12 mouse cellular contexts compared by ENCODE assay signal in the genomic region with DNA sequence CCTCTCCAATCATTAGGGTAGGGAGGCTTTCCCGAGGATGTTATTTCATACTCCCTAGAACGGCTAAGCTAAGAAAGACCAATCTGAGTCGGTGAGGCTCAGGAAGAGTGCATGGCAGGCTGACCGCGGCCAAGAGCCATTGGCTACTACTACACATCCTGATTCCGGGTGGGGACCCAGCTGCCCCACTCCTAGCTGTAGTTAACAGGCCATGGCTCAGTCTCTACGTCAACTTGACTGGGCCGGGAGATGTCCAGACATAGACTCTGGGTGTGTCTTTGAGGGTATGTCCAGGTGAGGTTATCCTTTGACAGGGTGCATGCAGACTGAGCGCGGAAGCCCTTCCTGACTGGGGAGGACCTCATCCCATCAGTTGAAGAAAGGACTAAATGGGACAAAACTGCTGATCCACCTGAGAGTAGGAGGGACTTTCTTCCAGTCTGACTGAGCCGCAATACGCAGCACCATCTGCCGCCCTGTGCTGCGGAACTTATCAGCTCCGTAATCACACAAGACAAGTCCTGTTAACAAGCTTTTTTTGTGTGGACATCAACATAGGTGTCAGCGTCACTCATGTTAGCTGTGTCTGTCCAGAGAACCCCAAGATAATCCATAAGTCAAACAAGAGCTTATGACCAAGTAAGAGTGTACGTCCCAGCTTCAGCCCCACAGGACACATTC. TPM values are rescaled to one million over a fixed set of nuclear protein-coding genes. Genes with fewer than 3 reads are reported as not detected.
DNase-seq lines count a peak whose midpoint lies in the region; ATAC-seq and TF ChIP-seq lines count a peak whose summit lies in the region.
"Had no signal": no experiment of that assay in that cellular context is flagged by ENCODE, and none has a peak within 500 bp of the region (broad histone marks: within the 10 kb centered on the region; RNA-seq: fewer than 3 reads in every experiment).

No protein-coding gene starts in this region.

- H3K4me2 ChIP-seq in heart, embryonic 13.5 days: peak overlapping the region; percentile 18; the same call in 1 of the 2 replicates
- peak overlapping the region; percentile 31 for H3K4me2 ChIP-seq in lung, embryonic 14.5 days
- H3K4me2 ChIP-seq in limb, embryonic 13.5 days (replicated peaks): no peak overlapping the region

- 72% methylated on average over 17 of the region's 17 CpGs for WGBS in heart, embryonic 13.5 days
- 82% methylated on average over 17 of the region's 17 CpGs for WGBS in lung, embryonic 14.5 days
- 76% methylated on average over 17 of the region's 17 CpGs for WGBS in lung, adult 2 months
- WGBS in embryonic facial prominence, embryonic 10.5 days: 89% methylated on average over 17 of the region's 17 CpGs
- 90% methylated on average over 17 of the region's 17 CpGs for WGBS in limb, embryonic 13.5 days

- no peak overlapping the region for H3K4me3 ChIP-seq in heart, embryonic 13.5 days
- H3K4me3 ChIP-seq in lung, embryonic 14.5 days (ENCODE audit: low read depth, low read length): no peak overlapping the region
- no peak overlapping the region for H3K4me3 ChIP-seq in lung, adult 2 months (replicated peaks; ENCODE audit: extremely low read depth, low read depth, low read length)
- no peak overlapping the region for H3K4me3 ChIP-seq in embryonic facial prominence, embryonic 10.5 days
- no peak overlapping the region for H3K4me3 ChIP-seq in limb, embryonic 13.5 days
- H3K4me3 ChIP-seq: left cerebral cortex, adult 2 months had no signal

- no peak for DNase-seq in heart, postnatal 14 days
- DNase-seq in lung, embryonic 14.5 days: no peak
- no peak for DNase-seq in lung, adult 2 months
- DNase-seq in embryonic facial prominence, embryonic 10.5 days (ENCODE audit: low spot score): no peak
- DNase-seq in adrenal gland, adult 18-20 months (ENCODE audit: low spot score in 2 of 2): no peak
- DNase-seq in left cerebral cortex, adult 11 months (ENCODE audit: low spot score): no peak
- DNase-seq: thymus, postnatal 25 days had no signal

- intact Hi-C loops in heart, postnatal 14 days (cut with DNase I): no loop called here

- H3K27me3 ChIP-seq in heart, embryonic 13.5 days (replicated peaks): no peaks in the 10 kb centered on the region
- H3K27me3 ChIP-seq in lung, embryonic 14.5 days (ENCODE audit: insufficient read depth, low read length): no peaks in the 10 kb centered on the region
- 0 out of 2 replicates have a peak, but pooled peaks cover 5% of the 10 kb centered on the region for H3K27me3 ChIP-seq in embryonic facial prominence, embryonic 10.5 days (replicated peaks; ENCODE audit: low read depth, poor library complexity, severe bottlenecking)
- no peaks in the 10 kb centered on the region for H3K27me3 ChIP-seq in limb, embryonic 13.5 days

- peak overlapping the region; percentile 94 for H3K27ac ChIP-seq in heart, embryonic 13.5 days (replicated peaks)
- H3K27ac ChIP-seq in lung, embryonic 14.5 days (ENCODE audit: low read depth): peak overlapping the region; percentile 39; the same call in 1 of the 2 replicates
- peak overlapping the region; percentile 49 for H3K27ac ChIP-seq in embryonic facial prominence, embryonic 10.5 days (replicated peaks)
- H3K27ac ChIP-seq in limb, embryonic 13.5 days: peak overlapping the region; percentile 15; the same call in 1 of the 2 replicates
- H3K27ac ChIP-seq: left cerebral cortex, adult 2 months had no signal

- peaks cover 70% of the 10 kb centered on the region for H3K4me1 ChIP-seq in heart, embryonic 13.5 days
- H3K4me1 ChIP-seq in lung, embryonic 14.5 days (ENCODE audit: insufficient read depth): peaks cover 28% of the 10 kb centered on the region
- peaks cover 10% of the 10 kb centered on the region for H3K4me1 ChIP-seq in lung, adult 2 months (ENCODE audit: control insufficient read depth, insufficient read depth, low read length)
- peaks cover 81% of the 10 kb centered on the region for H3K4me1 ChIP-seq in embryonic facial prominence, embryonic 10.5 days
- H3K4me1 ChIP-seq in limb, embryonic 13.5 days: peaks cover 60% of the 10 kb centered on the region

- H3K9me3 ChIP-seq in heart, embryonic 13.5 days: peaks cover 6% of the 10 kb centered on the region; the same call in 1 of the 2 replicates
- H3K9me3 ChIP-seq in lung, embryonic 14.5 days (ENCODE audit: low read depth, low read length): peaks cover 4% of the 10 kb centered on the region; the same call in 1 of the 2 replicates
- 0 out of 2 replicates have a peak, but pooled peaks cover 6% of the 10 kb centered on the region for H3K9me3 ChIP-seq in embryonic facial prominence, embryonic 10.5 days
- H3K9me3 ChIP-seq in limb, embryonic 13.5 days: peaks cover 9% of the 10 kb centered on the region; the same call in 1 of the 2 replicates

- TF ChIP-seq CTCF in lung, embryonic 14.5 days (IDR thresholded peaks at IDR 0.05; ENCODE audit: low read depth): no peak
- no peak for TF ChIP-seq CTCF in lung, adult 2 months (IDR thresholded peaks at IDR 0.05; ENCODE audit: insufficient read depth, low read length)

- peaks cover 7% of the 10 kb centered on the region; the same call in 1 of the 2 replicates for H3K36me3 ChIP-seq in heart, embryonic 13.5 days
- no peaks in the 10 kb centered on the region for H3K36me3 ChIP-seq in lung, embryonic 14.5 days (ENCODE audit: insufficient read depth)
- peaks cover 8% of the 10 kb centered on the region; the same call in 1 of the 2 replicates for H3K36me3 ChIP-seq in embryonic facial prominence, embryonic 10.5 days (replicated peaks)
- no peaks in the 10 kb centered on the region for H3K36me3 ChIP-seq in limb, embryonic 13.5 days

- TF ChIP-seq POLR2A in lung, adult 2 months (IDR thresholded peaks at IDR 0.05; ENCODE audit: borderline replicate concordance, extremely low read depth, low read depth, low read length): no peak

- H3K9ac ChIP-seq in heart, embryonic 13.5 days: 0 out of 2 replicates have a peak overlapping the region, but pooled peaks have one; percentile 15
- H3K9ac ChIP-seq in lung, embryonic 14.5 days: no peak overlapping the region
- H3K9ac ChIP-seq in limb, embryonic 13.5 days: no peak overlapping the region

- ATAC-seq in heart, embryonic 13.5 days (ENCODE audit: extremely low read depth, insufficient number of reproducible peaks, low FRiP score, low TSS enrichment): no peak
- no peak for ATAC-seq in lung, embryonic 14.5 days (ENCODE audit: insufficient read depth)
- no peak for ATAC-seq in limb, embryonic 13.5 days (ENCODE audit: low FRiP score, low read depth)
- ATAC-seq: CD4-positive, CD25-positive, alpha-beta regulatory T cell, adult 4 months; forebrain, embryonic 16.5 days had no signal

RNA-seq across cellular contexts. Expression of a gene that starts 14.4 kb away (rescaled TPM):
- polyA plus RNA-seq in heart, embryonic 13.5 days (2015; fragmentation: Nextera tagmentation; extraction: Ambion mirVana): 4.4 and 5.2 TPM in 2 replicates
- total RNA-seq in heart, postnatal 14 days (2021): 10 to 100 TPM in 1 of 2 experiments, 1 to 10 TPM in 1; 7.8 to 10.0 TPM
- polyA plus RNA-seq in lung, embryonic 14.5 days (2014; fragmentation: Nextera tagmentation; extraction: Ambion mirVana): 14.3 and 15.6 TPM in 2 replicates
- polyA plus RNA-seq in lung, adult 2 months (2012; rRNA removed): 10.8 and 12.4 TPM in 2 replicates
- polyA plus RNA-seq in embryonic facial prominence, embryonic 10.5 days (2016; fragmentation: Nextera tagmentation; extraction: Ambion mirVana): 18.0 and 18.4 TPM in 2 replicates
- 12.7 and 13.8 TPM in 2 replicates for polyA plus RNA-seq in limb, embryonic 13.5 days (2015; fragmentation: Nextera tagmentation; extraction: Ambion mirVana)
- total RNA-seq in adrenal gland, adult 18-20 months (2021): 1 to 10 TPM; 7.8 to 8.9 TPM
- polyA plus RNA-seq: CD4-positive, CD25-positive, alpha-beta regulatory T cell, adult 4 months had no signal

Comparison
In these comparisons a context has a peak if more than half of its experiments do, and no peak if none do; other contexts are left out.
1. H3K27ac ChIP-seq: peak in every context shown above with its lines; median percentile 94 in heart, embryonic 13.5 days; 49 in embryonic facial prominence, embryonic 10.5 days; 39 in lung, embryonic 14.5 days; 15 in limb, embryonic 13.5 days.